In genomic region chr9:103252906-103253305, GRCm38 (mm10) we compare ENCODE assay signal across 17 mouse cellular contexts. TPM values are rescaled to one million over a fixed set of nuclear protein-coding genes. Genes with fewer than 3 reads are reported as not detected.
DNase-seq lines count a peak whose midpoint lies in the region.
"Had no signal": no experiment of that assay in that cellular context is flagged by ENCODE, and none has a peak within 500 bp of the region (broad histone marks: within the 10 kb centered on the region; RNA-seq: fewer than 3 reads in every experiment).

No protein-coding gene starts in this region.

- peak; percentile 31 for DNase-seq in adrenal gland, postnatal 14 days
- DNase-seq in adrenal gland, postnatal 4 days (ENCODE audit: low spot score in 2 of 2), result no peak
- DNase-seq in heart, adult 11 months, result peak; percentile 81
- DNase-seq in heart, adult 8-10 months (ENCODE audit: low spot score), result no peak
- peak; percentile 46 to 63 for DNase-seq in layer of hippocampus, postnatal 10 days (ENCODE audit: low spot score in 2 of 2)
- no peak for DNase-seq in layer of hippocampus, adult 18-20 months (ENCODE audit: low spot score in 2 of 2)
- DNase-seq in right cerebral cortex, postnatal 4 days, result peak; percentile 31
- DNase-seq in right cerebral cortex, postnatal 25 days, result no peak
- DNase-seq: cerebellum, adult 2 months; kidney, adult 8-10 months; kidney, postnatal 10 days; lung, postnatal 36 days; midbrain, embryonic 14.5 days; retina, postnatal 1 day; thymus, adult 18-20 months; thymus, postnatal 36 days had no signal

RNA-seq across cellular contexts. Expression of gene Trf, which starts 22.7 kb away (rescaled TPM):
- 247 and 3,461 TPM in 2 replicates for total RNA-seq in adrenal gland, postnatal 14 days (2021)
- total RNA-seq in adrenal gland, postnatal 4 days (2021), result 1,000 to 10,000 TPM in 1 of 2 experiments, 100 to 1,000 TPM in 1; 136 to 2,496 TPM
- 10 to 100 TPM; 37.9 to 56.1 (median 43.3) TPM for total RNA-seq in heart, adult 8-10 months (2022)
- total RNA-seq in layer of hippocampus, postnatal 10 days (2021), result 10 to 100 TPM; 13.8 to 19.9 TPM
- total RNA-seq in layer of hippocampus, adult 18-20 months (2021), result 100 to 1,000 TPM; 283 to 288 TPM

RNA-seq across cellular contexts. Expression of gene Gm20425, which starts 22.8 kb away (rescaled TPM):
- total RNA-seq in adrenal gland, postnatal 14 days (2021), result 15.2 and 22.4 TPM in 2 replicates
- total RNA-seq in adrenal gland, postnatal 4 days (2021), result 10 to 100 TPM; 12.4 to 14.8 TPM
- 1 to 10 TPM; 5.3 to 5.9 (median 5.5) TPM for total RNA-seq in heart, adult 8-10 months (2022)
- total RNA-seq in layer of hippocampus, postnatal 10 days (2021), result 1 to 10 TPM; 5.1 to 5.3 TPM
- total RNA-seq in layer of hippocampus, adult 18-20 months (2021), result 10 to 100 TPM; 11.5 TPM

RNA-seq across cellular contexts. Expression of gene Srprb, which starts 51.0 kb away (rescaled TPM):
- 27.0 and 32.0 TPM in 2 replicates for total RNA-seq in adrenal gland, postnatal 14 days (2021)
- total RNA-seq in adrenal gland, postnatal 4 days (2021), result 10 to 100 TPM; 27.2 to 27.6 TPM
- total RNA-seq in heart, adult 8-10 months (2022), result 10 to 100 TPM; 18.1 to 21.5 (median 19.1) TPM
- 10 to 100 TPM; 21.5 to 23.7 TPM for total RNA-seq in layer of hippocampus, postnatal 10 days (2021)
- 10 to 100 TPM; 21.1 to 21.7 TPM for total RNA-seq in layer of hippocampus, adult 18-20 months (2021)

RNA-seq across cellular contexts. Expression of gene 1300017J02Rik, which starts 52.0 kb away (rescaled TPM):
- 3.2 and 39.5 TPM in 2 replicates for total RNA-seq in adrenal gland, postnatal 14 days (2021)
- total RNA-seq in adrenal gland, postnatal 4 days (2021), result 10 to 100 TPM in 1 of 2 experiments, 1 to 10 TPM in 1; 3.6 to 18.5 TPM
- not detected for total RNA-seq in heart, adult 8-10 months (2022)
- total RNA-seq in layer of hippocampus, postnatal 10 days (2021), result 1 to 10 TPM in 1 of 2 experiments, under 1 TPM in 1; 0.98 to 1.1 TPM
- total RNA-seq in layer of hippocampus, adult 18-20 months (2021), result 1 to 10 TPM in 1 of 2 experiments, not detected in 1; 1.1 TPM
- total RNA-seq: gastrocnemius, adult 18-20 months had no signal

RNA-seq across cellular contexts. Expression of gene Topbp1, which starts 52.1 kb away (rescaled TPM):
- total RNA-seq in adrenal gland, postnatal 14 days (2021), result 41.9 and 47.4 TPM in 2 replicates
- total RNA-seq in adrenal gland, postnatal 4 days (2021), result 10 to 100 TPM; 70.8 to 75.5 TPM
- total RNA-seq in heart, adult 8-10 months (2022), result 10 to 100 TPM in 3 of 4 experiments, 1 to 10 TPM in 1; 9.9 to 11.5 (median 10.7) TPM
- total RNA-seq in layer of hippocampus, postnatal 10 days (2021), result 10 to 100 TPM; 26.1 to 29.5 TPM
- total RNA-seq in layer of hippocampus, adult 18-20 months (2021), result 10 to 100 TPM; 14.7 to 24.8 TPM

Comparison
In these comparisons a context has a peak if more than half of its experiments do, and no peak if none do; other contexts are left out.
1. DNase-seq: peak in adrenal gland, postnatal 14 days (single experiment), heart, adult 11 months (single experiment), layer of hippocampus, postnatal 10 days (2 of 2) and right cerebral cortex, postnatal 4 days (single experiment); none in adrenal gland, postnatal 4 days (0 of 2), heart, adult 8-10 months (single experiment), layer of hippocampus, adult 18-20 months (0 of 2) and right cerebral cortex, postnatal 25 days (single experiment).